Mouse (Mus musculus) hindbrain, embryonic 14.5 days (tissue): Measurements from ENCODE around the gene Mms19. TPM values are rescaled to one million over a fixed set of nuclear protein-coding genes. Genes with fewer than 3 reads are reported as not detected.
A peak's percentile ranks its signal among the peaks of the same experiment; 100 is the strongest.

Experiments
- ATAC-seq: fragments of 200-750 bp; cut with Nextera tagmentation; 2 replicates; pipeline ENCODE4 v1.8.0; 2017; ENCODE audit warnings: moderate number of reproducible peaks, mild to moderate bottlenecking, moderate TSS enrichment, moderate library complexity; ENCODE audit not compliant: low FRiP score
- DNase-seq: peaks from one replicate; pipeline ENCODE4 v3.0.0-alpha.2; 2015; ENCODE audit warnings: low spot score
- H3K27ac ChIP-seq: fragments of 300-500 bp; sonication (generic); 2 replicates; pipeline ENCODE4 v1.5.1; 2014; ENCODE audit warnings: mild to moderate bottlenecking, moderate library complexity
- H3K27me3 ChIP-seq: fragments of 300-500 bp; sonication (generic); 2 replicates; pipeline ENCODE4 v1.6.1; 2014; ENCODE audit warnings: mild to moderate bottlenecking, low read length, mixed read lengths; ENCODE audit not compliant: control insufficient read depth, insufficient read depth
- H3K36me3 ChIP-seq: fragments of 300-500 bp; sonication (generic); replicated peaks from 2 replicates; pipeline ENCODE4 v1.6.1; 2014; ENCODE audit not compliant: control insufficient read depth, insufficient read depth
- H3K4me1 ChIP-seq: fragments of 300-500 bp; sonication (generic); replicated peaks from 2 replicates; pipeline ENCODE4 v1.6.1; 2014; ENCODE audit warnings: antibody characterized with exemption, low read length, mixed read lengths; ENCODE audit not compliant: control insufficient read depth, insufficient read depth
- H3K4me2 ChIP-seq: fragments of 300-500 bp; sonication (generic); replicated peaks from 2 replicates; pipeline ENCODE4 v1.6.1; 2014; ENCODE audit warnings: mild to moderate bottlenecking, moderate library complexity
- H3K4me3 ChIP-seq: fragments of 300-500 bp; sonication (generic); replicated peaks from 2 replicates; pipeline ENCODE4 v1.5.1; 2014; ENCODE audit warnings: mild to moderate bottlenecking, low read length
- H3K9ac ChIP-seq: fragments of 300-500 bp; sonication (generic); 2 replicates; pipeline ENCODE4 v1.6.1; 2014
- H3K9me3 ChIP-seq: fragments of 300-500 bp; sonication (generic); 2 replicates; pipeline ENCODE4 v1.6.1; 2016; ENCODE audit warnings: low read length; ENCODE audit not compliant: control insufficient read depth
- WGBS: fragments of 180-500 bp; shearing (Covaris S2); extraction: QIAGEN DNeasy Blood & Tissue Kit; methylation state at CpG from one replicate; pipeline ENCODE4 v1.1.7; 2014; 5-methylcytosine and 5-hydroxymethylcytosine counted together
- polyA plus RNA-seq: library from polyadenylated mRNA; unstranded; fragments of >200 nt; fragmentation: Nextera tagmentation; extraction: Ambion mirVana; gene quantifications from 2 replicates; pipeline ENCODE4 v1.2.1, GENCODE M21; 2014

The Mms19 gene
- polyA plus RNA-seq, 1 experiment from 2014 or later: 31.6 TPM

GRCm38 (mm10) chr19:41910396-41910795, 70.6 kb downstream of the Mms19 start:
- no peak overlapping the region for H3K9ac ChIP-seq
- no peak overlapping the region for H3K4me3 ChIP-seq
- H3K36me3 ChIP-seq: no peaks in the 10 kb centered on the region
- no peak overlapping the region for H3K4me2 ChIP-seq
- DNase-seq (no peak), ATAC-seq (no peak)
- H3K27me3 ChIP-seq: no peaks in the 10 kb centered on the region
- no peak overlapping the region for H3K27ac ChIP-seq
- 92% methylated on average over 2 of the region's 2 CpGs for WGBS
- H3K9me3 ChIP-seq: no peaks in the 10 kb centered on the region
- peaks cover 18% of the 10 kb centered on the region for H3K4me1 ChIP-seq

GRCm38 (mm10) chr19:41908736-41909135, 72.2 kb downstream of the Mms19 start:
- H3K4me3 ChIP-seq: no peak overlapping the region
- no peak overlapping the region for H3K4me2 ChIP-seq
- WGBS: 78% methylated on average over 3 of the region's 3 CpGs
- peaks cover 11% of the 10 kb centered on the region for H3K4me1 ChIP-seq
- H3K27me3 ChIP-seq: no peaks in the 10 kb centered on the region
- H3K36me3 ChIP-seq: no peaks in the 10 kb centered on the region
- no peak overlapping the region for H3K27ac ChIP-seq
- DNase-seq: no peak
- ATAC-seq: no peak
- H3K9ac ChIP-seq: no peak overlapping the region
- no peaks in the 10 kb centered on the region for H3K9me3 ChIP-seq

GRCm38 (mm10) chr19:41907079-41907760, 73.7 kb downstream of the Mms19 start:
- Histone ChIP-seq H3K4me2 (no peak overlapping the region), H3K27me3 (no peaks in the 10 kb centered on the region), H3K9ac (no peak overlapping the region), H3K4me3 (no peak overlapping the region), H3K4me1 (no peaks in the 10 kb centered on the region), H3K9me3 (no peaks in the 10 kb centered on the region), H3K27ac (no peak overlapping the region), H3K36me3 (no peaks in the 10 kb centered on the region)
- 59% methylated on average over 8 of the region's 8 CpGs for WGBS
- ATAC-seq: no peak
- no peak for DNase-seq

- Histone ChIP-seq H3K4me3 (no peak overlapping the region), H3K4me1 (no peaks in the 10 kb centered on the region), H3K4me2 (no peak overlapping the region), H3K9ac (no peak overlapping the region), H3K27ac (no peak overlapping the region), H3K27me3 (no peaks in the 10 kb centered on the region), H3K9me3 (no peaks in the 10 kb centered on the region), H3K36me3 (no peaks in the 10 kb centered on the region)
- no peak for ATAC-seq
- WGBS: 75% methylated on average over 6 of the region's 6 CpGs
- no peak for DNase-seq
Observed at GRCm38 (mm10) chr19:41906311-41907078, 74.5 kb downstream of the Mms19 start.

DNA sequence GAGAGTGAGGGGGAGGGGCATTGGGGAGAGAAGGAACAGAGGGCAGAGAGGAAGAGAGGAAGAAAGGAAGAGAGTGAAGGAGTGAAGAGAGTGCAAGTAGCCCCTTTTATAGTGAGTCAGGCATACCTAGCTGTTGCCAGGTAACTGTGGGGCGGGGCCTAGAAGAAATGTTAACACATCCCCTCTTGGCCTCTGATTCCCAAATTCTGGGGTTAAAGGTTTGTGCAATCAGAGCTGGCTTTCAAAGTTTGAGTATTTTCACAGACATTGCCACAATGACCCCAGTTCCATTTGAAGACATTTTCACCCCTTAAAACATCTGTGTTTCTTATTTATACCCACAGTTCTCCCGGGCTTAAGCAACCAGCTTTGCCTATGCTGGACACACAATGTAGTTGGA, 75.7 kb downstream of the Mms19 start:
- DNase-seq (no peak), ATAC-seq (no peak)
- Histone ChIP-seq H3K27me3 (no peaks in the 10 kb centered on the region), H3K9ac (no peak overlapping the region), H3K4me2 (no peak overlapping the region), H3K4me1 (no peaks in the 10 kb centered on the region), H3K36me3 (no peaks in the 10 kb centered on the region), H3K27ac (no peak overlapping the region), H3K9me3 (no peaks in the 10 kb centered on the region), H3K4me3 (no peak overlapping the region)
- WGBS: 83% methylated on average over 2 of the region's 2 CpGs

GRCm38 (mm10) chr19:41902848-41903593, 77.9 kb downstream of the Mms19 start:
- Histone ChIP-seq H3K9ac (no peak overlapping the region), H3K4me2 (no peak overlapping the region), H3K9me3 (no peaks in the 10 kb centered on the region), H3K36me3 (no peaks in the 10 kb centered on the region), H3K4me1 (no peaks in the 10 kb centered on the region), H3K27me3 (no peaks in the 10 kb centered on the region), H3K4me3 (no peak overlapping the region), H3K27ac (no peak overlapping the region)
- ATAC-seq: no peak
- 91% methylated on average over 10 of the region's 10 CpGs for WGBS
- DNase-seq: no peak

DNA sequence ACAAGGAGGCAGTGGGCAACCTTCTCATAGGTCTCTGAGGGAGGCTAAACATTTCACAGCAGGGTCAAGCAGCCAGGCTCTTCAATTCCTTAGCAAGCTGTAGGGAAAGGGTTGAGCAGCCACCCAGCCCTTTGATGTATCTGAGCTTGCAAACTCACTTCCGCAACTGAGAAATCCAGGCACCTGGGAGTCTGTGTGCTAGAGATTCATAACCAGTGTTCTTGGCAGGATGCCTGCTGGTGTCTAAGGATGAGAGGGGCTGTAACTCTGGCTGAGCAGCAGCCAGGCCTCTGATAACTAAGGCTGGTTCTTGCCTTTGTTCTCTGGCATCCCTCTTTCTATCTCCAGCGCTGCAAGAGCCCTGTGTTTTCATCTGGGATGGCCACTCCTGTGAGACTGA, 79.3 kb downstream of the Mms19 start:
- no peak for DNase-seq
- H3K27ac ChIP-seq: no peak overlapping the region
- 51% methylated on average over 2 of the region's 2 CpGs for WGBS

DNA sequence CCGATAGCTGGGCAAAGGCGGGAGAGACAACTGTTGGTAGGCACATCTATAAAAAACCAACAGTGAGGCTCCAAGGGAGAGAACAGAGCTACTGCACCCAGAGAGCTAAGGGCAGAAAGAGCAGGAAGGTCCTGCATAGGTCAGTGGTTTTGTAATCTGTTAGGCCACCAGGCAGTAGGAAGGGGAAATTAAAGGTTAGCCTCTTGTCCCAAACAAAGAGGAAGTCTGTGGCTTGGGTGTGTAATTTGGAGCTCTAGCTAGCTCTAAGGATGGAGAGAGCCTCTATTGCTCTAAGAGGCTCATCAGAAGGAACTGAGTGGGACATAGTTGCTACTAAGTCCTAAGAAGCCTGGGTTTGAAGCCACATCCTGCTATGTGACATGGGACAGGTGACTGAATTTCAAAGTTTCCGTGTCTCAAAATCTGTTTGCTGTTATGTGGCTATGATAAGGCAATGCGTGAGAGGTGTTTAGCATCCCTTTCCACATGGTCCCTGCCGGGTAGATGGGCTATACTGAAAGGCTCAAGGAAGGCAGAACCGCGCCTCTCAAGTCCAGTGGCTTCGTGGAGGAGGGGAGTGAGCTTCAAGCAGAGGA, 80.4 kb downstream of the Mms19 start:
- no peaks in the 10 kb centered on the region for H3K27me3 ChIP-seq
- no peaks in the 10 kb centered on the region for H3K36me3 ChIP-seq
- no peak for DNase-seq
- H3K4me3 ChIP-seq: no peak overlapping the region
- no peak overlapping the region for H3K4me2 ChIP-seq
- H3K4me1 ChIP-seq: peaks cover 6% of the 10 kb centered on the region; the same call in 1 of the 2 replicates
- no peaks in the 10 kb centered on the region for H3K9me3 ChIP-seq
- H3K9ac ChIP-seq: no peak overlapping the region
- no peak for ATAC-seq
- WGBS: 88% methylated on average over 8 of the region's 8 CpGs
- H3K27ac ChIP-seq: no peak overlapping the region

More for the DNA sequence above, 79.3 kb downstream of the Mms19 start:
- Histone ChIP-seq H3K4me1 (peaks cover 3% of the 10 kb centered on the region; the same call in 1 of the 2 replicates), H3K9ac (no peak overlapping the region), H3K9me3 (no peaks in the 10 kb centered on the region), H3K4me2 (no peak overlapping the region), H3K4me3 (no peak overlapping the region), H3K36me3 (no peaks in the 10 kb centered on the region), H3K27me3 (no peaks in the 10 kb centered on the region)
- no peak for ATAC-seq

- H3K9me3 ChIP-seq: no peaks in the 10 kb centered on the region
- no peak overlapping the region for H3K4me2 ChIP-seq
- no peaks in the 10 kb centered on the region for H3K27me3 ChIP-seq
- ATAC-seq (no peak), DNase-seq (peak; percentile 57)
- no peak overlapping the region for H3K27ac ChIP-seq
- H3K4me1 ChIP-seq: peaks cover 17% of the 10 kb centered on the region
- H3K4me3 ChIP-seq: no peak overlapping the region
- no peak overlapping the region for H3K9ac ChIP-seq
- no peaks in the 10 kb centered on the region for H3K36me3 ChIP-seq
- 51% methylated on average over 4 of the region's 4 CpGs for WGBS
Observed at GRCm38 (mm10) chr19:41898860-41899259, 82.1 kb downstream of the Mms19 start.
